Mouse (Mus musculus) neural tube, embryonic 12.5 days (tissue): ENCODE measurements around the gene Trp53rka. TPM values are rescaled to one million over a fixed set of nuclear protein-coding genes. Genes with fewer than 3 reads are reported as not detected.

Experiments
- ATAC-seq: fragments of 200-750 bp; cut with Nextera tagmentation; 2 replicates; pipeline ENCODE4 v1.8.0; 2017; ENCODE audit warnings: low read depth, mild to moderate bottlenecking, moderate TSS enrichment, moderate library complexity; ENCODE audit not compliant: low FRiP score
- H3K27ac ChIP-seq: fragments of 300-500 bp; sonication (generic); 2 replicates; pipeline ENCODE4 v1.5.1; 2016
- H3K27me3 ChIP-seq: fragments of 300-500 bp; sonication (generic); replicated peaks from 2 replicates; pipeline ENCODE4 v1.6.1; 2016; ENCODE audit warnings: mild to moderate bottlenecking
- H3K36me3 ChIP-seq: fragments of 300-500 bp; sonication (generic); 2 replicates; pipeline ENCODE4 v1.6.1; 2016; ENCODE audit warnings: mild to moderate bottlenecking
- H3K4me1 ChIP-seq: fragments of 300-500 bp; sonication (generic); 2 replicates; pipeline ENCODE4 v1.6.1; 2016
- H3K4me2 ChIP-seq: fragments of 300-500 bp; sonication (generic); replicated peaks from 2 replicates; pipeline ENCODE4 v1.6.1; 2016; ENCODE audit warnings: mild to moderate bottlenecking
- H3K4me3 ChIP-seq: fragments of 300-500 bp; sonication (generic); 2 replicates; pipeline ENCODE4 v1.5.1; 2016
- H3K9ac ChIP-seq: fragments of 300-500 bp; sonication (generic); 2 replicates; pipeline ENCODE4 v1.6.1; 2016; ENCODE audit warnings: mild to moderate bottlenecking
- H3K9me3 ChIP-seq: fragments of 300-500 bp; sonication (generic); 2 replicates; pipeline ENCODE4 v1.6.1; 2016; ENCODE audit warnings: mild to moderate bottlenecking
- WGBS: fragments of 180-500 bp; shearing (Covaris S2); methylation state at CpG from one replicate; pipeline ENCODE4 v1.1.7; 2016; 5-methylcytosine and 5-hydroxymethylcytosine counted together
- polyA plus RNA-seq: library from polyadenylated mRNA; unstranded; fragments of >200 nt; fragmentation: Nextera tagmentation; extraction: Ambion mirVana; gene quantifications from 2 replicates; pipeline ENCODE4 v1.2.1, GENCODE M21; 2016

The Trp53rka gene
- polyA plus RNA-seq, 1 experiment from 2014 or later: 48.4 TPM

DNA sequence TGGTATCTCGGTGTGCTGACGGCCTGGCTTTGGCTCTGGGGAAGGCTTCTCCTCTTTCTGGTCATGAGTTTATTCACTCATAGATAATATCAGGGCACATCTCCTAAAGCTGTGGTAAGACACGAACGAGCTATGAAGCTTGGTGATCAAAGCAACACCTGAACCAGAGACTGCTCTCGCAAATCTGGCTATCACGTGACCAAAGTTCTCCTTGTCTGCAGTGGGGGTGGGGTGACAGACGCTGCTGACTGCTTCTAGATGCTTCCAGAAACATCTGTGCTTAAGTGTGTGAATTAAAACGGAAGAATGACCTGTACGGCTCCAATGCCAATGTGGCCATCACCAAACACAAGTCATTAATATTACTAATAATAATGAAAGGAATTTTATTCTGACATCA is 16.6 kb upstream of the Trp53rka start:
- Histone ChIP-seq H3K4me1 (peaks cover 20% of the 10 kb centered on the region), H3K4me2 (no peak overlapping the region), H3K9ac (no peak overlapping the region), H3K27ac (no peak overlapping the region), H3K36me3 (no peaks in the 10 kb centered on the region), H3K4me3 (no peak overlapping the region), H3K27me3 (no peaks in the 10 kb centered on the region), H3K9me3 (no peaks in the 10 kb centered on the region)
- 78% methylated on average over 9 of the region's 9 CpGs for WGBS
- ATAC-seq: no peak

GRCm38 (mm10) chr2:165503259-165504203 is 10.4 kb upstream of the Trp53rka start, which contains the start of gene Slc2a10:
TSS of gene Slc2a10 (plus strand) at chr2:165503787.
- peak within 1 kb of the TSS; percentile 53 for H3K9ac ChIP-seq
- H3K36me3 ChIP-seq: no peaks in the 10 kb centered on the region
- WGBS: 6% methylated on average over 31 of the region's 32 CpGs

GRCm38 (mm10) chr2:165498816-165499215 is 5.7 kb upstream of the Trp53rka start:
- peaks cover 25% of the 10 kb centered on the region for H3K4me1 ChIP-seq
- WGBS: 82% methylated on average over 6 of the region's 6 CpGs

More at GRCm38 (mm10) chr2:165503259-165504203, 10.4 kb upstream of the Trp53rka start, which contains the start of gene Slc2a10:
- ATAC-seq: peak; percentile 87
- Histone ChIP-seq H3K4me2 (peak within 1 kb of the TSS; percentile 65), H3K9me3 (no peaks in the 10 kb centered on the region), H3K4me3 (peak within 1 kb of the TSS; percentile 32), H3K27me3 (peaks cover 8% of the 10 kb centered on the region; the same call in 1 of the 2 replicates), H3K4me1 (peaks cover 26% of the 10 kb centered on the region), H3K27ac (no peak within 1 kb of the TSS)

DNA sequence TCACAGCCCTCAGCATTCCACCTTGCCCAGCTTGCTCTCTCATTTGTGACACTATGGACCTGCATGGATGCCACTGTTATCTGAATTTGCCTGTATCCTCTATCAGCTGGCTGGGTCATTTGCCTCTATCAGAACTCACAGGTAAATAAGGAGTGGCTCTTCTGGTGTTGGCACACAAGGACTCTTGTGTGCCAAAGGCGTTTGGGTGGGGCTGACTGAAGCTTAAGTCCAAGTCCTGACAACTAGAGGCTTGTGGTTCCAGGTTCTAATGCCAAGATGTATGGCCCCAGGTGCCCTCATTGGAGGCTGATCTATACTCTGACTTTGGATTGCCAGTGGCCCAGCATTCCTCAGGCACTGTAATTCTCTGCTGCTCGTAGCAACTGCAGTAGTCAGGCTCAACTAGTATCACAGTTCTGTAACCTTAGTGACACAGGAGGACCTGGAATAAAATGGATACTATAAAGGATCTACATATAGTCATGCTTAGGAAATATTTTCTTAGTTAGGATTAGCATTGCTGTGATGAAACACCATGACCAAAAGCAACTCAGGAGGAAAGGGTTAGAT is 4.7 kb upstream of the Trp53rka start:
- H3K9ac ChIP-seq: no peak overlapping the region
- H3K4me3 ChIP-seq: no peak overlapping the region
- H3K4me2 ChIP-seq: no peak overlapping the region
- H3K4me1 ChIP-seq: peaks cover 19% of the 10 kb centered on the region
- no peak overlapping the region for H3K27ac ChIP-seq
- no peaks in the 10 kb centered on the region for H3K9me3 ChIP-seq
- no peak for ATAC-seq
- H3K36me3 ChIP-seq: no peaks in the 10 kb centered on the region
- no peaks in the 10 kb centered on the region for H3K27me3 ChIP-seq
- WGBS: 81% methylated on average over 2 of the region's 2 CpGs

More at GRCm38 (mm10) chr2:165498816-165499215, 5.7 kb upstream of the Trp53rka start:
- H3K4me3 ChIP-seq: no peak overlapping the region
- no peak overlapping the region for H3K27ac ChIP-seq
- H3K9me3 ChIP-seq: no peaks in the 10 kb centered on the region
- H3K4me2 ChIP-seq: no peak overlapping the region
- H3K27me3 ChIP-seq: 0 out of 2 replicates have a peak, but pooled peaks cover 8% of the 10 kb centered on the region
- H3K9ac ChIP-seq: no peak overlapping the region
- no peak for ATAC-seq
- no peaks in the 10 kb centered on the region for H3K36me3 ChIP-seq

- no peaks in the 10 kb centered on the region for H3K36me3 ChIP-seq
- H3K9me3 ChIP-seq: no peaks in the 10 kb centered on the region
- no peaks in the 10 kb centered on the region for H3K27me3 ChIP-seq
- H3K4me2 ChIP-seq: no peak overlapping the region
- no peak overlapping the region for H3K9ac ChIP-seq
- H3K4me3 ChIP-seq: no peak overlapping the region
- no peak for ATAC-seq
- peaks cover 23% of the 10 kb centered on the region for H3K4me1 ChIP-seq
- no peak overlapping the region for H3K27ac ChIP-seq
These were observed 3.1 kb upstream of the Trp53rka start for GRCm38 (mm10) chr2:165496251-165496650.

DNA sequence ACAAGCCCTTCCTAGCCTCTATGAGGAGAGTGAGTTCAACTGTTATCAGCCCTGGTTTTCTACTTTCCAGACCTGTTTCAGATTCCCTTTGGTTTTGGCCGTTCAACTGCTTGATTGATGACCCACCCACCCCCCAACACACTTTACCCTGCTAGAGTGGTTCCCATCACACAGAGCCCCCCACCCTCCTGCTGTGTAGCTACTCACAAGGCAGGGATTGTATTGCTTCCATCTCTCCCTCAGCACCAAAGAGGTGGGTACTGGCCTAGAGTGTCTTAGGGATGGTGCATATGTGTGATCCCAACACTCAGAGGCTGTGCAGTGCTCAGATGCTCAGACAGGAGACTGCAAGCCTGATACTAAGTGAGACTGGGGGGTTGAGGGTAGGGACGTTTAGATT is 1.4 kb upstream of the Trp53rka start:
- Histone ChIP-seq H3K9ac (peak overlapping the region; percentile 26; the same call in 1 of the 2 replicates), H3K27ac (peak overlapping the region; percentile 64; the same call in 1 of the 2 replicates), H3K4me2 (peak overlapping the region; percentile 81), H3K4me1 (peaks cover 23% of the 10 kb centered on the region), H3K36me3 (peaks cover 14% of the 10 kb centered on the region), H3K27me3 (no peaks in the 10 kb centered on the region), H3K9me3 (no peaks in the 10 kb centered on the region), H3K4me3 (no peak overlapping the region)
- 28% methylated on average over 2 of the region's 2 CpGs for WGBS
- peak; percentile 57; the same call in 1 of the 2 replicates for ATAC-seq

DNA sequence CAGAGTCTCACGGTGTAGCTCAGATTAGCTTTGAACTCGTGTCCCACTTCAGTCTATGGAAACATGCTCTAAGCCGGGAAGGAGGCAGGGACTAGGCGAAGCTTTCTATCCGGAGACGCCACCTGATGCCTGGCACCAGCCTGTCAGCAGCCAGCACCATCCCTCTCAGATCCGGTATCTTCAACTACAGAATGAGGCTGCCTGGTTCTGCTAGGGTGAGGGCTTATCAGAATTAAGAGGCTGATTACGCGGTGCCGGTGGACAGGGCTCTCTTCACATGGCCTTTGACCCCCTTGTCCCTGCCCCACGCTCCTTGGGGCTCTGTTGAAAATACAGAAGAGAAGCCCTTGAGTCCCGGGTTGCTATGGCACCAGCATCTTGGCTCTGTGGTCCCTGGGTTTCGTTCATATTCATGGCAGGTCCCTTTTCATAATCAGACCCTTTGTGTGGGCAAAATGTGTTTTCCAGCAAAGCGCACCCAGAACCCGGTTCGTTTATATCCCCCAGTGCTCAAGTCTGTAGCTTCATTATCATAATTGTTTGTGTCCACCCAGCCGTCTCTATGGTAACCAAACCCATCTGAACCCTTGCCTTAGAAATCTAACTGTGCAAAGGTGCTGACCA is 575 bp upstream of the Trp53rka start:
- H3K4me2 ChIP-seq: peak overlapping the region; percentile 81
- no peaks in the 10 kb centered on the region for H3K9me3 ChIP-seq
- no peaks in the 10 kb centered on the region for H3K27me3 ChIP-seq
- H3K4me3 ChIP-seq: peak overlapping the region; percentile 78
- 11% methylated on average over 17 of the region's 17 CpGs for WGBS
- peak; percentile 73 for ATAC-seq
- peak overlapping the region; percentile 83 for H3K9ac ChIP-seq
- H3K36me3 ChIP-seq: peaks cover 22% of the 10 kb centered on the region
- peak overlapping the region; percentile 64 for H3K27ac ChIP-seq
- peaks cover 23% of the 10 kb centered on the region for H3K4me1 ChIP-seq

GRCm38 (mm10) chr2:165486881-165487535 is 6.1 kb downstream of the Trp53rka start:
- H3K27me3 ChIP-seq: no peaks in the 10 kb centered on the region
- H3K9ac ChIP-seq: no peak overlapping the region
- H3K36me3 ChIP-seq: peaks cover 28% of the 10 kb centered on the region
- WGBS: 28% methylated on average over 8 of the region's 8 CpGs
- H3K4me1 ChIP-seq: peaks cover 8% of the 10 kb centered on the region
- no peaks in the 10 kb centered on the region for H3K9me3 ChIP-seq
- no peak overlapping the region for H3K27ac ChIP-seq
- ATAC-seq: peak; percentile 51
- H3K4me2 ChIP-seq: peak overlapping the region; percentile 6; the same call in 1 of the 2 replicates
- no peak overlapping the region for H3K4me3 ChIP-seq

GRCm38 (mm10) chr2:165486401-165486800 is 6.7 kb downstream of the Trp53rka start:
- ATAC-seq: 0 out of 2 replicates have a peak, but pooled peaks have one; percentile 22
- H3K36me3 ChIP-seq: peaks cover 28% of the 10 kb centered on the region
- H3K27ac ChIP-seq: no peak overlapping the region
- H3K4me1 ChIP-seq: peaks cover 6% of the 10 kb centered on the region
- no peak overlapping the region for H3K4me2 ChIP-seq
- no peak overlapping the region for H3K4me3 ChIP-seq
- 86% methylated on average over 5 of the region's 5 CpGs for WGBS
- H3K27me3 ChIP-seq: no peaks in the 10 kb centered on the region
- H3K9ac ChIP-seq: no peak overlapping the region
- H3K9me3 ChIP-seq: no peaks in the 10 kb centered on the region

GRCm38 (mm10) chr2:165485826-165486225 is 7.3 kb downstream of the Trp53rka start:
- H3K27ac ChIP-seq: no peak overlapping the region
- 77% methylated on average over 3 of the region's 3 CpGs for WGBS

DNA sequence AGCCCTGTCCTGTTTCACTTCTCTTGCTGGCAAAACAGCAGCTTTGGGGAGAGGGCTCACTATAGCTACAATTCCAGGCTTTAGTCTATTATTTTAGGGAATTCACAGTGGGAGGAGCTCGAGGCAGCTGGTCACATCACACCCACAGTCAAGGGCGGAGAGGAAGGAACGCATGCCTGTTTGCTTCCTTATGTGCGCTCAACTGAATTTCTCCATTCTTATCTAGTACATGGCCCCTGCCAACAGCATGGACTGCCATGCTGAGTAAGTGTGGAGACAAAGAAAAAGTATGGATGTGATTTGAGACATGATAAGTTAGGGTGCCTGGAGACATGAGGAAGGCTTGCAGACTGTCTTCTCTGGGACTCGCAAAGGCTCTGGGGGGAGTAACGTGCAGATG is 9.0 kb downstream of the Trp53rka start:
- H3K4me1 ChIP-seq: peaks cover 6% of the 10 kb centered on the region
- peaks cover 11% of the 10 kb centered on the region for H3K36me3 ChIP-seq
- H3K27me3 ChIP-seq: no peaks in the 10 kb centered on the region
- H3K4me2 ChIP-seq: no peak overlapping the region
- ATAC-seq: no peak
- no peaks in the 10 kb centered on the region for H3K9me3 ChIP-seq
- no peak overlapping the region for H3K4me3 ChIP-seq
- 66% methylated on average over 6 of the region's 6 CpGs for WGBS
- H3K27ac ChIP-seq: no peak overlapping the region
- H3K9ac ChIP-seq: no peak overlapping the region

More at GRCm38 (mm10) chr2:165485826-165486225, 7.3 kb downstream of the Trp53rka start:
- no peak overlapping the region for H3K9ac ChIP-seq
- H3K9me3 ChIP-seq: no peaks in the 10 kb centered on the region
- H3K36me3 ChIP-seq: peaks cover 28% of the 10 kb centered on the region
- no peaks in the 10 kb centered on the region for H3K27me3 ChIP-seq
- H3K4me3 ChIP-seq: no peak overlapping the region
- no peak for ATAC-seq
- no peak overlapping the region for H3K4me2 ChIP-seq
- peaks cover 6% of the 10 kb centered on the region for H3K4me1 ChIP-seq
